Mouse (Mus musculus): ENCODE results near the gene Olfr323. TPM values are rescaled to one million over a fixed set of nuclear protein-coding genes. Genes with fewer than 3 reads are reported as not detected.

Gene Olfr323
- total RNA-seq (2021) = not detected
- long read RNA-seq, experiment 1 = 0 reads
- long read RNA-seq, experiment 2 = 0 reads

GRCm38 (mm10) chr11:58630401-58630800, at the start of gene Olfr323:
TSS of gene Olfr323 (minus strand) at chr11:58630501.
- DNase-seq = no peak

- DNase-seq = no peak
Measured at GRCm38 (mm10) chr11:58671825-58672224, 41.5 kb upstream of the Olfr323 start.

- DNase-seq = no peak
Measured at GRCm38 (mm10) chr11:58669252-58669651, 39.0 kb upstream of the Olfr323 start.

- no peak for DNase-seq
Measured at GRCm38 (mm10) chr11:58658596-58658995, 28.3 kb upstream of the Olfr323 start, which contains the start of gene Olfr322. TSS of gene Olfr322 (plus strand) at chr11:58658782.

GRCm38 (mm10) chr11:58655151-58655550, 24.9 kb upstream of the Olfr323 start:
- no peak for DNase-seq

GRCm38 (mm10) chr11:58643350-58643749, 13.0 kb upstream of the Olfr323 start:
- DNase-seq = peak; percentile 22

DNA sequence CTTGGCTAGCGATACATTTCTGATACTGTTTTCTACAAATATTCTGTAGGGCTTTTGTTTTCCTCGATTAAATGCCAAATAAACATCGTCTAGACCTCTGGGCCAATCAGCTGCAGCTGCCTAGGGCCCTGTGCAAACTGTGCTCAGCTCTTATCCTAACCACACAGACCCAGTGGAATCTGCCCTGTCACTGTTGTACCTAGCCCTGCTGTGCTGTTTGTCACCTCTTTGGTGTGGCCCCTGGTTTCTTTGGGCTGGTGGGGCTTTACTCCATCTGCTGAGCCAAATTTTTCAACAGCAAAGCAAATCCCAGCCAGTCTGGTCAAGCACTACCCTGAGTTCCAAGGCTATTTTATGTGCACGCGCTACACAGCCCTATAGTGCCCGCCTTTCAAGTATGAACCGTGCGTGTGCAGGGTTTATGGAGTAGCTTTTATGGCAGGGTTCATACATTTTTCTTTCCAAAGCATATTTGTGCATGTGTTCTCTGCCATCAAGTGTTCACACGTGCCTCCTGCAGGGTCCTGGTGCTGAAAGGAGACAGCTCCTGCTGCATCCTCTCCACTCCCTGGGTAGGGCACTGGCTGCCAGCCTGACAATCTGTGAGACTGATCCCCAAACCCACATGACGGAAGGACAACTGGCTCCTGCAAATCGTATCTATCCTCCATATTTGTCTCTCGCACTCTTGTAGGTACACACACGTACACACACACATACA, 11.5 kb upstream of the Olfr323 start:
- DNase-seq = no peak

DNA sequence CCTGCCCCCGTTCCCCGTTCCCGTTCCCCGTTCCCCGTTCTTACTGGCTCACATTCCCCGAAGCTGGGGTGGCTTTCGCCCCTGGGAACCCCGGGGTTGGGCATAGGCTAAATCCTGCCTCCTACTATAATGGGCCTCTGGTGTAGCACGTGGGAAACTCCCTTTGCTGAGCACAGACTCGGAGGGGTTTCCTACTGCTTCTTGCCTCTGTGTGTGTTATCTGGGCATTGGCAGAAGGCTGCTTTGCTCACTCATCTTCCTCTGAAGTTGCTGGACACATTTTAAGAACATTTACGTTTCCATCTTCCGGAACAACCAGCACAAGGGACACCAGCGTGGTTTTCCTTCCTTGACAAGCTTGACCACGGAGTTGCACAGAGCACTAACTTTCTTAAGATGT, 10.8 kb upstream of the Olfr323 start:
- DNase-seq = no peak

GRCm38 (mm10) chr11:58640272-58640867, 10.1 kb upstream of the Olfr323 start, which contains the start of gene Trim58:
TSS of gene Trim58 (plus strand) at chr11:58640465.
- DNase-seq = peak; percentile 24

DNA sequence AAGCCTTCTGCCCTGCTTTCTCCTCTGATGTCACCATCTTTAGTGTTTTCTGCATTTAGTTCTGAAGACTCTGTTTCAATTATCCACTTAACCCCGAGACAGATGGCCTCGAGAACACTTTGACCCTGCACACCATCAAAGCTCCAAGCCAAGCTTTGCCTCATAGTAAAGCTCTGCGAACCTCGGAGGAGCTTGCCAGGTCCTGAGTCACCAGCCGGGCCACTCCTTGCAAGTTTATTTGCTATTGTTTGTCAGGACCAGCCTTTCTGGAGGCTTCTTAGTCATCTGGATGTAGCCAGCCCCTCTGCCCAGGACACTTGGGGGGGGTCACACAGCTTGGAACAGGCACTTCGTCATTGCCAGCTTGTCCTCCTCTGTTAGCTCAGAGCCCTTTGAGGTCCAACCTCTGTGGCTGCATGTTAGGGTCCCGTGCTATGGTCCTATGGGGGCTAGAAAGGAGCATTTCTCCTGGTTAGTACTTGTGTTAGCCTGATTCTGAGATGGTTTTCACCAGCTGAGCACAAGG, 7.9 kb upstream of the Olfr323 start:
- no peak for DNase-seq

DNA sequence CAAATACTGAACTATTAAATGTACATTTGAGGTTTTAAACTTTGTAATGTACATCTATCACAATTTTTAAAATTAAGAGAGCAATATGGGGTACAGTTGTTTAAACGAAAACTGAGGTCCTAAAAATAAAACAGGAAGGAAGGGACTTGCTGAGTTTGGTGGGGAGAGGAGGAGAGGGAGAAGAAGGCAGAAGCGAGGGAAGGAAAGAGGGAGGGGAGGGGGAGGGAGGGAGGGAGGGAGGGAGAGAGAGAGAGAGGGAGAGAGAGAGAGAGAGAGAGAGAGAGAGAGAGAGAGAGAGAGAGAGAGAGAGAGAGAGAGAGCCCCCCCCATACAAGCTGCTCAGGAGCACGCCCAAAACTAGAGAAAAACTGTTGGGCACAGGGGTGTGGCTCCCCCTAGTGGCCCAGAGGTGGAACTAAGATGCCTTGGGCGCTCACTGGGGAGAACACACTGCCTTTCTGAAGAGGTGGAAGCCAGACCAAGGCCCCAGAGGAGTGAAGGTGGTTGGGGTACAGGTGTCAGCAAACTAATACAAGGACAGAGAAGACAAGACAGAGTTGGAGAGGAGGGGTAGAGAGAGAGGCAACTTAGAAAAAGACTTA, 6.2 kb upstream of the Olfr323 start:
- DNase-seq = peak; percentile 43

DNA sequence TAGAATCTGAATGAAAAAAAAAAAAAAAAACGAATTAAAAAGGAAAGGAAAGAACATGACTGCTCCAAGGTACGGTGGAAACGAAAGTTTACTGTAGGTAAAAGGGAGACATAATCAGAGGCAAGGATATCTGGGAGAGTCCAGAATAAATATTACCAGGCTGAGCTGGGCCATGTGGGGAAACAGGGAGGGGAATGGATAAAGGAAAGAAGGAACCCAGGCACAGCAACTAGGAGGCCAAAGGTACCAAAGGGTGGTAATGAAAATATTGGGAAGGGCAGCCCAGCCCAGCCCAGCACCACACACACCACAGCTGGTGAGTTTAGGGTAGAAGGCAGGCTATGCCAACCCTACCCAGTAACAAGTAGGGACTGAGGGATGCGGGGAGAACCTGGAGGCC, 4.6 kb upstream of the Olfr323 start:
- DNase-seq = no peak

DNA sequence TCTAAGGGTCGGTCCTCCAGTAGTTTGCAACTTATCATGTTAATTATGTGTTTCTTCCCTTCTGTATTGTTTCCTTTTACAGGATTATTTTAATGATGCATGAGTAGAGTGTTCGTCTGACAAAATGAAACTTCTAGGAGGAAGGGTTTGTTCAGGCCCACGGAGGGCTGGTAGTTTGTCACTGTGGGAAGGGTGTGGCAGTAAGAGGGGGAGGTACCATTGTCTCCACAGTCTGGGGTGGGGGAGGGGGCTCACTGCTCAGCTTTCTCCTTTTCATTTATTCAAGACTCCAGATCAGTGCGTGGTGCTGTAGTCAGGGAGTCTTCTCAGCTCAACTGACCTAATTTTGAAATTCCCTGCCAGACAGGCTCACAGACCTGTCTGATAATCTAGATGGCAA, 4.2 kb downstream of the Olfr323 start:
- DNase-seq = no peak

- DNase-seq = no peak
Measured at GRCm38 (mm10) chr11:58618793-58619192, 11.5 kb downstream of the Olfr323 start.

DNA sequence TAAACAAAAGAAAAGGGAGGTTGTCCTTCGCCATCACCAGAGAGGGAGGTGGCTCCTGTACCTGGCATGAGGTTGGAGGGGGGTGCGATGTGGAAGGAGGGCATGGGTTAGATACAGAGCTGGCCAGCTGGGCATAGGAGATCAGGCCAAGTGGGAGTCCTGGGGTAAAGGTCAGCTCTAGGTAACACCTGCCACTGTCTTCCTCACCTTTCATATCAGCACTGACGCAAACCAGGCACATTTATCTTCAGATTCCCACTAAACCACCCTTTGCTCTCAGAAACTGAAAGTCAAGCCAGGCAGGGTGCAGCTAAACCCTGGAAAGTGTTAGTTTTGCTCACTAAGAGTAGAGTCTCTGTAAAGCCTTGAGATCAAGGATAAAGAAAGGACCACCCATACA, 11.9 kb downstream of the Olfr323 start:
- DNase-seq = no peak

DNA sequence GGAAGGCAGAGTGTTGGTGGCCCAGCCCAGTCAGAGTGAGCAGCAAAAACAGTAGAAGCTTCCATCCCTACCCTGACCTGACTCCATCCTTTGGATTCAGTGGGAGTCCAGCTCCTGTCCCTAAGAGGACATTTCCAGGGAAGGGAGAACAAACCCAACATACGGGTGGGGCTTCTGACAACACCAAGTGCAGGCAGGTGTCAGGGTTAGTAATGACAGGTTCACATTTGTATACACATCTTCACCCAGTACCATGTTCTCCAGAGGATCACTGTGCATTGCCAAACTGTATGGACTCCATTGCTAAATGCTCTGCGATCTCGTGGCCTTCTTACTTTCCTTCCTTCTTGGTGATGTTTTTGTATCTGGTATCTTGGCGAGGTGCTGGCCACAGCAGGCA, 14.3 kb downstream of the Olfr323 start, which contains the start of gene 2210407C18Rik:
2210407C18Rik (minus strand) TSS at position 101 of the 400 bp plus-strand sequence.
- DNase-seq = no peak

- DNase-seq = no peak
Measured at GRCm38 (mm10) chr11:58614526-58614925, 15.8 kb downstream of the Olfr323 start.

DNA sequence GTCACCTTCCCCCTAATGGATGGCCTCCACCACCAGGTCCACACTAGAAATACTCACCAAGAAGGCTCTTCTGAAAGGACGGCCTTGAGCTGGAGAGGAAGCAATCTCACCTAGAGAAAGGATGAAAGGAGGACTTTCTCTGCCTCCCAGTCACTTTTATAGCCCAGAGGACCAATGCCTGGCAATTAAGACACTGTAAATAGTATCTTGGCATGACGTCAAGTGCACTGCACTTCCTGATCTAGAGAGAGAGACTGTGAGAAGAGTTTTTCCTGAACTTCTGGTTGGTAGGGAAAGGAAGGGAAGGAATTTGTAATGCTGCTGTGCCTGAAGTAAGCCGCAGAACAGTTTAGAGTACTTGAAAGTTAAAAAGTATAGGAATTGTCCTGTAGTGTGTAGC, 16.9 kb downstream of the Olfr323 start:
- DNase-seq = no peak

DNA sequence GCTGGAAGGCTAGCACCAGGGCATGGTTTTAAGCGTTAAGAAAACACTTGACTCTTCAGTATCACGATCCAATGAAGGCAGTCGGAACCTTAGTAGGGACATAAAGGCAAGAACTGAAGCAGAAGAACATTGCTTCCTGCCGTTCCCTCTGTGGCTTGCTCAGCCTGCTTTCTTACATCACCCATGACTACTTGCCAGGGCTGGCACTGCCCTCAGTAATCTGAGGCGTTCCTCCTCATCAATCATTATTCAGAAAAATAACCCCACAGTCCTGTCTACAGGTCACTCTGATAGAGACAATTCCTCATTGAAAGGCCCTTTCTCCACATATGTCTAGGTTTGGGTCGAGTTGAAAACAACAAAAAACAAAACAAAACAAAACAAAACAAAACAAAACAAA, 23.3 kb downstream of the Olfr323 start:
- DNase-seq = no peak

DNA sequence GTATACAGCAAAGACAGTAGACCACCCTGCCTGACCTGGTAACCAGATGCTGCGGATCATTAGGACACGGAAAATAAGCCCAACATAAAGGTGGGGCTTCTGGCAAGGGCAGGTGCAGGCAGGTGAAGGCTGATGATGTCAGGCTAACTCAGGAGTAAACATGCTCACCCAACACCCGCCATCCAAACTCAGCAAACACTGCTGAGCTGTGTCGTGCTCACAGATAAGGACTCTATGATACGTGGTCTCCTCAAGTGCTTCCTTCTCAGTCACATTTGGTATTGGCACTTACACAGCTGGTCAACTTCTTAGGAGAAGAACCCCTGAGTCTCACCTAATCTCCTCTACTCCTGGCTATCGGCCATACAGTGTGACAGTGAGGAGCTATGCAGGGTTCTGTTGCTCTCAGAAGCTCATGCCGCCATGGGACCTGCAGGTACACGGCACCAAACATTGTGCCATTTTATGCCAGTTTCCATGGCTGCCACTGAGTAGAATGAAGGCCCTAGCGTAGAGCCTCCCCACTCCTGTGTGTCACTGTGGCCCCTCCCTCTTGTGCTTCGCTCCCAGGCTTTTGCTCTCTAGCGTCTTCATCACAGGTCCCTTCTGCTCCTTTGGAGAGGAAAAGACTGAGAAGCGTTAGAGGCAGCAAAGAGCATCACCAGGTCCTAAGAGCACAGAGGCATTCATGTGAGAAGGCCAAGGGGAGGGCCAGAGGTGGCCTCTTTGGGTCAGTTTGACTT, 24.0 kb downstream of the Olfr323 start:
- no peak for DNase-seq

DNA sequence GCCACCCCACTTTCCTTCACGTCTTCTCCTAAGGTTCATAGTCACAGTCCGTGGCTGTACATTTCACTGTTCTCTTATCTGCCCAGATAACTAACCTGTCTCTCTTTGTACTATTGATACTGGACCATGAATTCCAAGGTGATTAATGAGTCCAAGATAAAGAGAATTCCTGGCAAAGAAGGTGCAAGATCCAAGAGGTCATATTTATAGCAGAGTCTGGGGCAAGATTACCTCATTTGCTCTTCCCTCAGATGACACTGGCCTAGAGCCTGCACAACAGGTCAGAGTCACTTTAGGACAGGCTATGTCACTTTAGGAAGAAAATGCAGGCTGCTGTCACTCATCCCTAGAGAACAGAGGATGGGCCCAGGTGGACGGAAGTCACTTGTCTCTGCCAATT, 25.1 kb downstream of the Olfr323 start:
- DNase-seq = no peak

DNA sequence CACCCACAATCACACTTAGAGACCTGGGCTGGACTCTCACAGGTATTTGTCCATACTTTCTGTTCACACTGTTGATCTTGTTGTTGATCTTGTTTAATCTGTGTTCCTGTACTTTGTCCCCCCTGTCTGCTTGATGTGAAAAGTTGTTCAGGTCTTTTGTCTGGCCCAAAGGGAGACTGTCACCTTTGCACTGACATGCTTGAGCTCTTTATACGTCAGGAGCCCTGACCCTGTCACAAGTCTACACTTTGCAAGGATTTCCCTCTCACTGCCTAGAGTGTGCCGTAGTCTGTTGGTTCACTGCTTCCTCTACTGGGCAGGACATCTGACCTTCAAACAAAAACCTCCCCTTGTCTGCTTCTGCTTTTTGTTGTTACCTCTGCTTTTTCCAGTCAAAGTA, 25.6 kb downstream of the Olfr323 start:
- no peak for DNase-seq
